Mouse (Mus musculus): ENCODE data around the gene Pm20d1.

DNA sequence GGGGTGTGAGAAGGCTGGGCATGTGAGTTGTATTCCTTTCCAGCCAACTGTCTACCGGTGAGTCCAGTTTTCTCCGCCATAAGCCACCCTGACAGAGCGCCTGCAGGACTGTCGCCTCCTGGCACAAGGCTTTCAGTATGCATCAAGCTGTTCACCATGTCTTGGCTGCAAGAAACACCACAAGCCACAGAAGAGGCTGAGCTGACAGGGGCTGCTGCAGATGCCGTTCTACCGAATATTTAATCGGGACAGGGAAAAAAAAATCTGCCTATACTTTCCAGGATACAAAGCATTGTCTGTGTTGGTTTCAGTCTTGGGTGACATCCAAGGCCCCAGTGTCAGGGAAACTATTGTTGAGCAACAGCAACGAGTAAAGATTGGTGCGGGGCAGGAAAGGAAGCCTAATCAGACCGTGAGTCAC is 45.3 kb upstream of the Pm20d1 start:
- TF ChIP-seq POLR2A (IDR thresholded peaks at IDR 0.05; ENCODE audit: low read depth, low read length) (no peak), CTCF (IDR thresholded peaks at IDR 0.05; ENCODE audit: extremely low read depth, insufficient read depth, insufficient read length, insufficient replicate concordance) (no peak)

Data from spleen, adult 2 months (tissue).